Mouse (Mus musculus) ES-E14 (cell line): Measurements from ENCODE around the gene Rims3.

Experiments used
- CHD2 ChIP-seq: IDR thresholded peaks from 2 replicates; pipeline ENCODE4 v1.6.1; 2014; ENCODE audit warnings: mild to moderate bottlenecking, low read depth, low read length, inconsistent platforms
- ZNF384 ChIP-seq: IDR thresholded peaks from 2 replicates; pipeline ENCODE4 v1.6.1; 2012; ENCODE audit warnings: low read depth, low read length, inconsistent platforms

GRCm38 (mm10) chr4:120819296-120819695 is 35.3 kb upstream of the Rims3 start:
- TF ChIP-seq CHD2 (no peak), ZNF384 (no peak)
